Mouse (Mus musculus): ENCODE data around the gene Pi16. TPM values are rescaled to one million over a fixed set of nuclear protein-coding genes. Genes with fewer than 3 reads are reported as not detected.

The Pi16 gene
- polyA plus RNA-seq, 1 experiment from 2014 or later = 4.1 TPM

DNA sequence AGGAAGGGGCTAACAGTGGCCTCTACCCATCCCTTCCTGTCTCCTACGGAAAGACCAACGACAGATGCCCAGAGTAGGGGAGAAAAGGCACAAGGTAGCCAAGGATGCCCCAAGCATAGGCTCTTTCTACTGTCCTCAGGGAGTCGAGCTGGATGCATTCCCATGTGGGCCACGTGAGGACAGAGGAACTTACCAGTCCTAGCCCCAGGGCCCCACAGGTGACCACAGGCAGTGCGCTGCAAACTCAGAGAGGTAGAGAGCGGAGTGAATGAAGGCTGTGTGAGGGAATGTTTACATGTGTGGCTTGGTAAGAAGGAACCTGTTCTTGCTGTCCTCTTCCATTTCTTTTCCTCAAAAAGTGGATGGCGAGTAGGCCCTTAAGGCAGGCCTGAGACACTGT lies 11.6 kb upstream of the Pi16 start:
- Histone ChIP-seq H3K9ac (ENCODE audit: low read depth, low read length) (no peak overlapping the region), H3K27me3 (ENCODE audit: insufficient read depth, low read length) (no peaks in the 10 kb centered on the region), H3K9me3 (replicated peaks; ENCODE audit: low read length) (no peaks in the 10 kb centered on the region), H3K4me3 (replicated peaks; ENCODE audit: low read depth, low read length) (no peak overlapping the region), H3K27ac (no peak overlapping the region), H3K4me2 (ENCODE audit: low read length) (no peak overlapping the region), H3K4me1 (replicated peaks; ENCODE audit: insufficient read depth, low read length) (peaks cover 25% of the 10 kb centered on the region), H3K36me3 (ENCODE audit: insufficient read depth, low read length) (peaks cover 7% of the 10 kb centered on the region; the same call in 1 of the 2 replicates)
- no peak for TF ChIP-seq CTCF (IDR thresholded peaks at IDR 0.05; ENCODE audit: low read depth)
- 64% methylated on average over 7 of the region's 7 CpGs for WGBS
- DNase-seq (ENCODE audit: low spot score) = no peak
- ATAC-seq (replicated peaks; ENCODE audit: low FRiP score, low read depth) = no peak

DNA sequence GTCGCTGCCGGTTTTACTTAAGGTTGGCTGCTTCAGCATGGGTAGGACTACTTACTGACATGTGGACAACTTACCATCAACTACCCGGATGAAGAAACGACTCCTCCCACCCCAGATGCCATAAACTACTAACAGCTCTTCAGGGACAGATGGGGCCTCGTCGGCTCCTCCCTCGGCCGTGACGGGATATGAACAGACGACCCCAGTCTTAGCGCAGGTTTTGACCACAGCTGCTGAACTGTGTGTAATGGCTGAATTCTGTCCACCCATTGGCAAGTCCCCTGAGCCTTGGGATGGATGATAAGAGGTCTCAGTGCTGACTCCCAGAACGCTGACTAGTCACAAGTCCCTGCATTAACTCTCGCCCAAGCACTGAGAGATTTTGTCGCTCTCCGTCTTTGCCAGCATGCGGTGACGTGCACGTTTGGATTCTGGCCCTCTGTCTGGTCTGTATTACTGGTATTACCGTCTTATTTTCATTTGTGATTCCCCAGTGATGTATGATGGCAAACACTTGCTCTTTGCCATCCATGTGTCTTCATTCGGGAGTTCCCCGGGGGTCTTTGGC lies 7.3 kb upstream of the Pi16 start:
- Histone ChIP-seq H3K27me3 (ENCODE audit: insufficient read depth, low read length) (no peaks in the 10 kb centered on the region), H3K27ac (no peak overlapping the region), H3K9ac (ENCODE audit: low read depth, low read length) (no peak overlapping the region), H3K4me2 (ENCODE audit: low read length) (no peak overlapping the region), H3K9me3 (replicated peaks; ENCODE audit: low read length) (peaks cover 5% of the 10 kb centered on the region; the same call in 1 of the 2 replicates), H3K4me1 (replicated peaks; ENCODE audit: insufficient read depth, low read length) (peaks cover 11% of the 10 kb centered on the region), H3K4me3 (replicated peaks; ENCODE audit: low read depth, low read length) (no peak overlapping the region), H3K36me3 (ENCODE audit: insufficient read depth, low read length) (no peaks in the 10 kb centered on the region)
- ATAC-seq (replicated peaks; ENCODE audit: low FRiP score, low read depth) (no peak), DNase-seq (ENCODE audit: low spot score) (no peak)
- 58% methylated on average over 21 of the region's 21 CpGs for WGBS
- TF ChIP-seq CTCF (IDR thresholded peaks at IDR 0.05; ENCODE audit: low read depth) = no peak

DNA sequence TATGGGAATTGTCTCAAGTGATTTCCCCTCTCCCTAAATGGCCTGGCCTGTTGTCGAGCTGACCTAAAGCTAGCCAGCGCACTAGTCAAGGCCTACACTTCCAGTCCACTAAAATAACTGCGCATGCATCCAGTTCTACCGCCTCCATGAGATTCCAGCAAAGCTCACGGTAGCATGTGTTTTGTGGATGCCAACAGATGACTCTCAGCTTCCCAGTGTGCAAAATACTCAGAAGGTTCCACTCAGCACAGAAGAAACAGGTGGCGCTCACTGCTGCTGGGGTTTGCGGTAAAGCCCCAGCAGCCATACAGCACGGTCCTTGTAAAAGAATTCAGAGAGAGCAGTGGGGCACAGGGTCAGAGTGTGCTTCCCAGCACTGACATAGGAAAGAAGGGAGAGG lies 5.9 kb upstream of the Pi16 start:
- peaks cover 5% of the 10 kb centered on the region; the same call in 1 of the 2 replicates for H3K9me3 ChIP-seq (replicated peaks; ENCODE audit: low read length)
- no peak overlapping the region for H3K4me2 ChIP-seq (ENCODE audit: low read length)
- ATAC-seq (replicated peaks; ENCODE audit: low FRiP score, low read depth) (no peak), DNase-seq (ENCODE audit: low spot score) (no peak)
- H3K27me3 ChIP-seq (ENCODE audit: insufficient read depth, low read length) = no peaks in the 10 kb centered on the region
- no peaks in the 10 kb centered on the region for H3K36me3 ChIP-seq (ENCODE audit: insufficient read depth, low read length)
- no peak overlapping the region for H3K27ac ChIP-seq
- no peak overlapping the region for H3K9ac ChIP-seq (ENCODE audit: low read depth, low read length)
- H3K4me1 ChIP-seq (replicated peaks; ENCODE audit: insufficient read depth, low read length) = 0 out of 2 replicates have a peak, but pooled peaks cover 5% of the 10 kb centered on the region
- 88% methylated on average over 8 of the region's 8 CpGs for WGBS
- no peak for TF ChIP-seq CTCF (IDR thresholded peaks at IDR 0.05; ENCODE audit: low read depth)
- H3K4me3 ChIP-seq (replicated peaks; ENCODE audit: low read depth, low read length) = no peak overlapping the region

DNA sequence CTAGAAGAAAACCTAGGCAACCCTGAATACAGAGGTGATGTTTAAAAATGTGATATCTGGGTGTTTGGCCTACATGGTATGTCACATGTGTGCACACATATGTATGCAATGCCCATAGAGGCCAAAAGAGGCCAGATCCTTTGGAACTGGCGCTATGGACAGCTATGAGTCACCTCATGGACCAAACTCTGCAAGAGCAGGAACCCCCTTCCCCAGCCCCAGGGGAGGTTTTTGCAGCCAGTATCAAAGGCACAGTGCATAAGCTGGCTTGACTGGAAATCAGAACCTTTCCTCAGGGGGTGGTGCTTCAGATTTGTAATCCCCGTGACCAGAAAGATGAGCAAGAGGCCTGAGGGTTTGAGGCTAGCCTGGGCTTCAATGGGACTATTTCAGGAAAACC lies 5.4 kb upstream of the Pi16 start:
- no peaks in the 10 kb centered on the region for H3K36me3 ChIP-seq (ENCODE audit: insufficient read depth, low read length)
- peaks cover 5% of the 10 kb centered on the region; the same call in 1 of the 2 replicates for H3K9me3 ChIP-seq (replicated peaks; ENCODE audit: low read length)
- no peaks in the 10 kb centered on the region for H3K27me3 ChIP-seq (ENCODE audit: insufficient read depth, low read length)
- 92% methylated on average over 2 of the region's 2 CpGs for WGBS
- TF ChIP-seq CTCF (IDR thresholded peaks at IDR 0.05; ENCODE audit: low read depth) = no peak
- 0 out of 2 replicates have a peak, but pooled peaks cover 5% of the 10 kb centered on the region for H3K4me1 ChIP-seq (replicated peaks; ENCODE audit: insufficient read depth, low read length)
- DNase-seq (ENCODE audit: low spot score) (no peak), ATAC-seq (replicated peaks; ENCODE audit: low FRiP score, low read depth) (no peak)
- H3K4me2 ChIP-seq (ENCODE audit: low read length) = no peak overlapping the region
- H3K4me3 ChIP-seq (replicated peaks; ENCODE audit: low read depth, low read length) = no peak overlapping the region
- H3K27ac ChIP-seq = no peak overlapping the region
- H3K9ac ChIP-seq (ENCODE audit: low read depth, low read length) = no peak overlapping the region

DNA sequence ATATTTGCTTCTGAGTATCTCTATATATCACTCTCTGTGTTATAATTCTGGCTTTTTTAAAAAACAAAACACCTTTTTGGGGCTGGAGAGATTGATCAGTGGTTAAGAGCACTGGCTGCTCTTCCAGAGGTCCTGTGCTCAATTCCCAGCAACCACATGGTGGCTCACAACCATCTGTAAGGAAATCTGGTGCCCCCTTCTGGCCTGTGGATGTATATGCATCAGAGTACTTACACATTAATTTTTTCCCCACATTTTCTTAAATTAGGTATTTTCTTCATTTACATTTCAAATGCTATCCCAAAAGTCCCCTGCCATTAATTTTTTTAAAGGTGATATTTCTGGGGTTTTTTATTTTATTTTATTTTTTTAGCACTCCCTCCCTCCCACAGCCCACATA lies 4.2 kb upstream of the Pi16 start:
- Histone ChIP-seq H3K9me3 (replicated peaks; ENCODE audit: low read length) (peaks cover 5% of the 10 kb centered on the region; the same call in 1 of the 2 replicates), H3K27ac (no peak overlapping the region)

DNA sequence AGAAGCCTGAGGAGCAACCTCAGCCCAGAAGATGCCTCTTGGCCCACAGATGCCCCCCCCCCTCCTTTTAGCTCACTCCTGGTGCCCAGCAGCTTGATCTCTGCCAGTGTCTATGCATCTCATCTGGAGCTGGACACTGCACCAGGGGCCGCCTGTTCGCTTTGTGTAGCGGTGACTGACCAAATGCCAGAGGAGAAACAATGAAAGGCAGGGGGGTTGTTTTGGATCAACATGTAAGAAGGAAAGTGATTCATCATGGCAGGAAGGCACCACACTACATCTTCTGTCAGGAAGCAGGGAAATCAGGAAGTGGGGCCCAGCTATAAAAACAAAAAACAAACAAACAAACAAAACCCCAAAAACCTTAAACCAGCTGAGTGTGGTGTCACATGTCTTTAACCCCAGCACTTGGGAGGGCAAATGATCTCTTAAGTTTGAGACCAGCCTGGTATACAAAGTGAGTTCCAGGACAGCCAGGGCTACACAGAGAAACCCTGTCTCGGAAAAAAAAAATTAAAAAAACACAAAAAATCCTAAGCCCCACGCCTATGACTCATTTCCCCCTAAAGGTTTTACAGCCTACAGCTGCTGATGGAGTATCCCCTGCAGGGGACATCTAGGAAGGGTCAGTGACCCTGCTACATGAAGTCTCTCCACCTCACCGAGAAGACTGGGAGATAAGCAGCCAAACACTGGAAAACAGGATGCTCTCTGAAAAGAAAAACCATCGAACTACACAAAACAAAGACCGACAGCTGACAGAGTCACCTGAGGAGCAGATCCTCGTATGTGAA lies 1.6 kb upstream of the Pi16 start:
- ATAC-seq (replicated peaks; ENCODE audit: low FRiP score, low read depth) = no peak
- Histone ChIP-seq H3K27ac (peak overlapping the region; percentile 71), H3K9ac (ENCODE audit: low read depth, low read length) (no peak overlapping the region), H3K4me1 (replicated peaks; ENCODE audit: insufficient read depth, low read length) (0 out of 2 replicates have a peak, but pooled peaks cover 5% of the 10 kb centered on the region), H3K36me3 (ENCODE audit: insufficient read depth, low read length) (no peaks in the 10 kb centered on the region), H3K27me3 (ENCODE audit: insufficient read depth, low read length) (no peaks in the 10 kb centered on the region), H3K4me2 (ENCODE audit: low read length) (no peak overlapping the region), H3K9me3 (replicated peaks; ENCODE audit: low read length) (peaks cover 5% of the 10 kb centered on the region; the same call in 1 of the 2 replicates), H3K4me3 (replicated peaks; ENCODE audit: low read depth, low read length) (no peak overlapping the region)
- peak; percentile 71 for DNase-seq (ENCODE audit: low spot score)
- no peak for TF ChIP-seq CTCF (IDR thresholded peaks at IDR 0.05; ENCODE audit: low read depth)
- 40% methylated on average over 9 of the region's 9 CpGs for WGBS

More for the DNA sequence above, 4.2 kb upstream of the Pi16 start:
- no peaks in the 10 kb centered on the region for H3K36me3 ChIP-seq (ENCODE audit: insufficient read depth, low read length)
- H3K9ac ChIP-seq (ENCODE audit: low read depth, low read length) = no peak overlapping the region
- H3K4me3 ChIP-seq (replicated peaks; ENCODE audit: low read depth, low read length) = no peak overlapping the region
- ATAC-seq (replicated peaks; ENCODE audit: low FRiP score, low read depth) = no peak
- H3K4me1 ChIP-seq (replicated peaks; ENCODE audit: insufficient read depth, low read length) = 0 out of 2 replicates have a peak, but pooled peaks cover 5% of the 10 kb centered on the region
- H3K4me2 ChIP-seq (ENCODE audit: low read length) = no peak overlapping the region
- TF ChIP-seq CTCF (IDR thresholded peaks at IDR 0.05; ENCODE audit: low read depth) = peak; percentile 53
- H3K27me3 ChIP-seq (ENCODE audit: insufficient read depth, low read length) = no peaks in the 10 kb centered on the region
- no peak for DNase-seq (ENCODE audit: low spot score)
